19 mouse cellular contexts compared by ENCODE assay signal in genomic region chr13:102790601-102791155, GRCm38 (mm10).
A peak's percentile ranks its signal among the peaks of the same experiment; 100 is the strongest.
DNase-seq lines count a peak whose midpoint lies in the region; ATAC-seq and TF ChIP-seq lines count a peak whose summit lies in the region.
"Had no signal": no experiment of that assay in that cellular context is flagged by ENCODE, and none has a peak within 500 bp of the region (broad histone marks: within the 10 kb centered on the region; RNA-seq: fewer than 3 reads in every experiment).

No protein-coding gene starts in this region.

- H3K27ac ChIP-seq in forebrain, embryonic 11.5 days (ENCODE audit: low read depth, low read length) = no peak overlapping the region
- H3K27ac ChIP-seq in forebrain, embryonic 12.5 days = no peak overlapping the region
- no peak overlapping the region for H3K27ac ChIP-seq in embryonic facial prominence, embryonic 14.5 days (replicated peaks; ENCODE audit: low read depth, low read length)
- no peak overlapping the region for H3K27ac ChIP-seq in layer of hippocampus, adult 2 months
- H3K27ac ChIP-seq: forebrain, embryonic 13.5 days; heart, embryonic 13.5 days; hindbrain, postnatal 0 days; left cerebral cortex, adult 2 months; limb, embryonic 10.5 days; liver, embryonic 12.5 days; lung, embryonic 15.5 days had no signal

- H3K9ac ChIP-seq in forebrain, embryonic 11.5 days (ENCODE audit: low read length) = no peak overlapping the region
- no peak overlapping the region for H3K9ac ChIP-seq in forebrain, embryonic 12.5 days
- H3K9ac ChIP-seq in embryonic facial prominence, embryonic 14.5 days (ENCODE audit: low read depth, low read length) = no peak overlapping the region
- H3K9ac ChIP-seq: forebrain, embryonic 13.5 days; heart, embryonic 13.5 days; liver, embryonic 12.5 days; lung, embryonic 15.5 days had no signal

- ATAC-seq in forebrain, embryonic 11.5 days (replicated peaks; ENCODE audit: low FRiP score) = no peak
- ATAC-seq in forebrain, embryonic 12.5 days (ENCODE audit: low FRiP score) = no peak
- ATAC-seq in embryonic facial prominence, embryonic 14.5 days (ENCODE audit: low read depth) = no peak
- ATAC-seq: forebrain, embryonic 13.5 days; hindbrain, postnatal 0 days; liver, embryonic 12.5 days had no signal

- no peak for TF ChIP-seq CTCF in brain, embryonic 14.5 days (IDR thresholded peaks at IDR 0.05; ENCODE audit: borderline replicate concordance, extremely low read depth, insufficient read depth, insufficient read length)
- no peak for TF ChIP-seq CTCF in layer of hippocampus, adult 2 months (conservative IDR thresholded peaks at IDR 0.05)

- DNase-seq in forebrain, embryonic 11.5 days (ENCODE audit: low spot score) = peak; percentile 54
- DNase-seq in kidney, postnatal 14 days = peak; percentile 41
- DNase-seq in kidney, adult 11 months = no peak
- peak; percentile 60 for DNase-seq in brain, embryonic 14.5 days (ENCODE audit: low read depth)
- peak; percentile 39 for DNase-seq in embryonic facial prominence, embryonic 14.5 days (ENCODE audit: low spot score)
- no peak for DNase-seq in layer of hippocampus, adult 2 months (ENCODE audit: low spot score in 2 of 2)
- DNase-seq: cerebellum, adult 9-11 months; heart, postnatal 36 days; kidney, adult 9 months; midbrain, embryonic 14.5 days; thymus, adult 18-20 months had no signal

- no peaks in the 10 kb centered on the region; the same call in 1 of the 2 replicates for H3K36me3 ChIP-seq in forebrain, embryonic 11.5 days (ENCODE audit: control insufficient read depth, insufficient read depth, low read length)
- peaks cover 5% of the 10 kb centered on the region; the same call in 1 of the 2 replicates for H3K36me3 ChIP-seq in forebrain, embryonic 12.5 days (replicated peaks)
- peaks cover 24% of the 10 kb centered on the region for H3K36me3 ChIP-seq in embryonic facial prominence, embryonic 14.5 days (ENCODE audit: control insufficient read depth, insufficient read depth, low read length)

- WGBS in forebrain, embryonic 11.5 days = 65% methylated on average over 6 of the region's 6 CpGs
- WGBS in forebrain, embryonic 12.5 days = 68% methylated on average over 6 of the region's 6 CpGs
- WGBS in embryonic facial prominence, embryonic 14.5 days = 36% methylated on average over 6 of the region's 6 CpGs

- H3K9me3 ChIP-seq in forebrain, embryonic 11.5 days (ENCODE audit: control insufficient read depth, low read length) = no peaks in the 10 kb centered on the region
- H3K9me3 ChIP-seq in forebrain, embryonic 12.5 days = no peaks in the 10 kb centered on the region
- H3K9me3 ChIP-seq in embryonic facial prominence, embryonic 14.5 days (ENCODE audit: control insufficient read depth, low read length) = no peaks in the 10 kb centered on the region
- H3K9me3 ChIP-seq: forebrain, embryonic 13.5 days; heart, embryonic 13.5 days; limb, embryonic 10.5 days; liver, embryonic 12.5 days; lung, embryonic 15.5 days had no signal

- H3K4me2 ChIP-seq in forebrain, embryonic 11.5 days (ENCODE audit: low read depth, low read length, severe bottlenecking) = no peak overlapping the region
- no peak overlapping the region for H3K4me2 ChIP-seq in forebrain, embryonic 12.5 days
- H3K4me2 ChIP-seq in embryonic facial prominence, embryonic 14.5 days (ENCODE audit: low read depth, low read length) = no peak overlapping the region
- H3K4me2 ChIP-seq: forebrain, embryonic 13.5 days; heart, embryonic 13.5 days; liver, embryonic 12.5 days; lung, embryonic 15.5 days had no signal

- no peaks in the 10 kb centered on the region for H3K4me1 ChIP-seq in forebrain, embryonic 11.5 days (replicated peaks; ENCODE audit: control insufficient read depth, insufficient read depth, low read length)
- H3K4me1 ChIP-seq in forebrain, embryonic 12.5 days = no peaks in the 10 kb centered on the region
- H3K4me1 ChIP-seq in embryonic facial prominence, embryonic 14.5 days (ENCODE audit: control insufficient read depth, insufficient read depth, low read length) = no peaks in the 10 kb centered on the region; the same call in 1 of the 2 replicates
- H3K4me1 ChIP-seq: forebrain, embryonic 13.5 days; heart, embryonic 13.5 days; limb, embryonic 10.5 days; liver, embryonic 12.5 days; lung, embryonic 15.5 days had no signal

- H3K4me3 ChIP-seq in forebrain, embryonic 11.5 days (ENCODE audit: low read depth, low read length) = no peak overlapping the region
- no peak overlapping the region for H3K4me3 ChIP-seq in forebrain, embryonic 12.5 days (replicated peaks)
- no peak overlapping the region for H3K4me3 ChIP-seq in embryonic facial prominence, embryonic 14.5 days (ENCODE audit: low read depth, low read length)
- H3K4me3 ChIP-seq in layer of hippocampus, adult 2 months = no peak overlapping the region
- H3K4me3 ChIP-seq: forebrain, embryonic 13.5 days; heart, embryonic 13.5 days; left cerebral cortex, adult 2 months; limb, embryonic 10.5 days; liver, embryonic 12.5 days; lung, embryonic 15.5 days had no signal

- TF ChIP-seq POLR2A in brain, embryonic 14.5 days (IDR thresholded peaks at IDR 0.05; ENCODE audit: borderline replicate concordance, extremely low read depth, insufficient read depth, insufficient read length, poor library complexity, severe bottlenecking) = no peak

- H3K27me3 ChIP-seq in forebrain, embryonic 11.5 days (ENCODE audit: control insufficient read depth, insufficient read depth, low read length) = no peaks in the 10 kb centered on the region
- H3K27me3 ChIP-seq in forebrain, embryonic 12.5 days = no peaks in the 10 kb centered on the region
- no peaks in the 10 kb centered on the region for H3K27me3 ChIP-seq in embryonic facial prominence, embryonic 14.5 days (replicated peaks; ENCODE audit: control insufficient read depth, insufficient read depth, low read length)
- H3K27me3 ChIP-seq: forebrain, embryonic 13.5 days; heart, embryonic 13.5 days; liver, embryonic 12.5 days; lung, embryonic 15.5 days had no signal

Comparison
In these comparisons a context has a peak if more than half of its experiments do, and no peak if none do; other contexts are left out.
1. DNase-seq: peak in forebrain, embryonic 11.5 days (single experiment), kidney, postnatal 14 days (single experiment), brain, embryonic 14.5 days (single experiment) and embryonic facial prominence, embryonic 14.5 days (single experiment); none in kidney, adult 11 months (single experiment) and layer of hippocampus, adult 2 months (0 of 2).